Mouse (Mus musculus): ENCODE results near the gene Nsrp1. TPM values are rescaled to one million over a fixed set of nuclear protein-coding genes. Genes with fewer than 3 reads are reported as not detected.

Gene Nsrp1
- total RNA-seq, 1 experiment from 2014 or later, result 43.4 TPM

- ATAC-seq (replicated peaks; ENCODE audit: insufficient number of reproducible peaks, low FRiP score, low TSS enrichment, poor library complexity, severe bottlenecking), result peak; percentile 47; the same call in 1 of the 2 replicates
Observed at GRCm38 (mm10) chr11:76997916-76998704, 80.1 kb downstream of the Nsrp1 start, which contains the start of gene Slc6a4. Gene Slc6a4, plus strand, starts transcription at chr11:76998603.

- peak; percentile 62 for ATAC-seq (replicated peaks; ENCODE audit: insufficient number of reproducible peaks, low FRiP score, low TSS enrichment, poor library complexity, severe bottlenecking)
Observed at GRCm38 (mm10) chr11:76997305-76997704, 80.9 kb downstream of the Nsrp1 start.

GRCm38 (mm10) chr11:76995966-76996672, 82.1 kb downstream of the Nsrp1 start:
- no peak for ATAC-seq (replicated peaks; ENCODE audit: insufficient number of reproducible peaks, low FRiP score, low TSS enrichment, poor library complexity, severe bottlenecking)

Other genes starting within 250 kb of the Nsrp1 start
- 37.7 to 55.0 TPM (median 54.1 TPM) in 3 replicates for gene Cpd, start 231.4 kb downstream of the Nsrp1 start, total RNA-seq (2017)
- gene Tmigd1, start 176.3 kb downstream of the Nsrp1 start, total RNA-seq (2017), result 0.76 TPM in 1 of 3 replicates, not detected in the others
- 87.2 to 135 TPM (median 98.4 TPM) in 3 replicates for gene Blmh, start 153.6 kb downstream of the Nsrp1 start, total RNA-seq (2017)
- 5.0 to 11.6 TPM (median 11.4 TPM) in 3 replicates for gene Slc6a4, start 79.8 kb downstream of the Nsrp1 start, total RNA-seq (2017)
- gene Efcab5, start 110.5 kb upstream of the Nsrp1 start, total RNA-seq (2017), result 2.4 to 5.0 TPM (median 3.9 TPM) in 3 replicates
- 254 to 316 TPM (median 254 TPM) in 3 replicates for gene Ssh2, start 137.9 kb upstream of the Nsrp1 start, total RNA-seq (2017)

All from monocyte, adult 5-6 weeks (primary cell).